Mouse (Mus musculus): ENCODE measurements around the gene Cuedc1.

DNA sequence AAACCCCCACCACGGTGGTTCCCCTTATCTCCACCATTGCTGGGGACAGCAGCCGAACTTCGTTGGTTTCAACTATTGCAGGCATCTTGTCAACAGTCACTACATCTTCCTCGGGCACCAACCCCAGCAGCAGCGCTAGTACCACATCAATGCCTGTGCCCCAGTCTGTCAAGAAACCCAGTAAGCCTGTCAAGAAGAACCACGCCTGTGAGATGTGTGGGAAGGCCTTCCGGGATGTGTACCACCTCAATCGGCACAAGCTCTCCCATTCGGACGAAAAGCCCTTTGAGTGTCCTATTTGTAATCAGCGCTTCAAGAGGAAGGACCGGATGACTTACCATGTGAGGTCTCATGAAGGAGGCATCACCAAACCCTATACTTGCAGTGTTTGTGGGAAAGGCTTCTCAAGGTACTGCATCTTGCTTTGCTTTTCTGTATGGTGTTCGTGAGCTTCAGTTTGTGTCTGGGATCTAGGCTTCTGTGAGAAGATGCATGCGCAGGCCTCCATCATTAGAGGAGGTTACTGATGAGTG is 24.4 kb upstream of the Cuedc1 start:
- TF ChIP-seq POLR2AphosphoS5 (IDR thresholded peaks at IDR 0.05; ENCODE audit: borderline replicate concordance, low read depth, low read length) = no peak
- no peak for TF ChIP-seq TAL1 (IDR thresholded peaks at IDR 0.05; ENCODE audit: low read length)
- TF ChIP-seq CTCF (IDR thresholded peaks at IDR 0.05 in 2 of 3, conservative IDR thresholded peaks at IDR 0.05 in 1 of 3; ENCODE audit: control insufficient read depth in 1 of 3, insufficient read depth in 1 of 3, low read depth in 2 of 3, low read length in 3 of 3, poor library complexity in 1 of 3, severe bottlenecking in 1 of 3) = no peak
- no peak for TF ChIP-seq GATA1 (IDR thresholded peaks at IDR 0.05; ENCODE audit: low read depth, low read length)
- no peak for TF ChIP-seq RAD21 (IDR thresholded peaks at IDR 0.05; ENCODE audit: low read depth, low read length)
- no peak for TF ChIP-seq USF2 (IDR thresholded peaks at IDR 0.05; ENCODE audit: borderline replicate concordance in 1 of 2, insufficient read depth in 1 of 2, low read depth in 1 of 2, low read length in 2 of 2)
- TF ChIP-seq GABPA (IDR thresholded peaks at IDR 0.05; ENCODE audit: low read depth, low read length) = no peak
- TF ChIP-seq POLR2A (IDR thresholded peaks at IDR 0.05; ENCODE audit: control insufficient read depth in 1 of 2, insufficient read depth in 1 of 2, low read depth in 1 of 2, low read length in 2 of 2, poor library complexity in 1 of 2) = no peak
- TF ChIP-seq TBP (IDR thresholded peaks at IDR 0.05; ENCODE audit: low read depth, low read length) = no peak

All from MEL (cell line).